Mouse (Mus musculus) left cerebral cortex, postnatal 36 days (tissue): Measurements from ENCODE around the gene Cic. TPM values are rescaled to one million over a fixed set of nuclear protein-coding genes. Genes with fewer than 3 reads are reported as not detected.
"Not testable (repeated sequence)": the region's sequence is repeated elsewhere in the genome, so short reads cannot be mapped to it uniquely, and the experiment has no call there.

Source experiments
- DNase-seq, 2 experiments: peaks; one replicate each; pipeline ENCODE4 v3.0.0; 2021 to 2022; ENCODE audit warnings: low spot score in 2 of 2, mixed read lengths in 1 of 2
- intact Hi-C: fragments of 180-260 bp; cut with DNase I; formaldehyde crosslinking; loops from one replicate; pipeline ENCODE4 v1.15.1; 2025
- microRNA-seq: library from miRNA; unstranded; fragments of <30 nt; microRNA quantifications from one replicate; pipeline ENCODE4 v1.2.0, GENCODE M21; 2022
- total RNA-seq, 2 experiments: library from RNA; stranded (reverse); gene quantifications; 2 replicates each; pipeline ENCODE4 v1.2.3; 2021

Cic gene
- total RNA-seq, 2 experiments from 2014 or later: 206 to 234 TPM

- no peak for DNase-seq
- intact Hi-C loops: loop anchor here (2.0 to 10.0 kb wide), 3 partner anchors 39 to 433 kb away; partner anchors contain the start of genes Grik5, Rps19 and Zfp574
These were observed 50.0 kb downstream of the Cic start for GRCm38 (mm10) chr7:25317446-25317999.

GRCm38 (mm10) chr7:25322058-25322484 lies 54.6 kb downstream of the Cic start:
- no peak for DNase-seq
- intact Hi-C loops: no loop called here

GRCm38 (mm10) chr7:25323219-25323618 lies 55.7 kb downstream of the Cic start:
- no peak for DNase-seq
- intact Hi-C loops: no loop called here

GRCm38 (mm10) chr7:25325431-25325830 lies 57.9 kb downstream of the Cic start:
- intact Hi-C loops: loop anchor here (5.0 kb wide), 1 partner anchor 37 kb away; no protein-coding TSS in a partner anchor
- not testable (repeated sequence) for DNase-seq

GRCm38 (mm10) chr7:25326233-25326632 lies 58.7 kb downstream of the Cic start:
- DNase-seq: no peak
- intact Hi-C loops: loop anchor here (5.0 kb wide), 1 partner anchor 36 kb away; no protein-coding TSS in a partner anchor

GRCm38 (mm10) chr7:25333596-25334307 lies 66.2 kb downstream of the Cic start:
- peak; percentile 45 to 55 for DNase-seq
- intact Hi-C loops: loop anchor here (10.0 kb wide), 1 partner anchor 261 kb away; no protein-coding TSS in a partner anchor

- DNase-seq: no peak
- intact Hi-C loops: loop anchor here (10.0 kb wide), 1 partner anchor 260 kb away; no protein-coding TSS in a partner anchor
These were observed 67.0 kb downstream of the Cic start for GRCm38 (mm10) chr7:25334472-25334871.

GRCm38 (mm10) chr7:25339329-25339728 lies 71.8 kb downstream of the Cic start:
- DNase-seq: no peak
- intact Hi-C loops: loop anchor here (10.0 kb wide), 1 partner anchor 255 kb away; no protein-coding TSS in a partner anchor

GRCm38 (mm10) chr7:25341000-25341784 lies 73.7 kb downstream of the Cic start:
- intact Hi-C loops: no loop called here
- DNase-seq: peak in 1 of 2 experiments; percentile 24

Small RNA genes within 50 kb of the gene (microRNA-seq; reads per million reads assigned to microRNA genes)
- gene Mir7048: not detected

Other genes starting within 250 kb of the Cic start
- 100 to 1,000 TPM; 225 to 248 TPM for gene Grik5, start 195.4 kb upstream of the Cic start, total RNA-seq
- 10 to 100 TPM; 34.9 to 40.4 TPM for gene Zfp574, start 195.1 kb upstream of the Cic start, total RNA-seq
- gene Pou2f2, start 88.0 kb upstream of the Cic start, total RNA-seq: 10 to 100 TPM in 1 of 2 experiments, 1 to 10 TPM in 1; 8.4 to 15.4 TPM
- gene Dedd2, start 47.1 kb upstream of the Cic start, total RNA-seq: 10 to 100 TPM; 25.4 to 28.4 TPM
- 10 to 100 TPM; 11.3 to 11.5 TPM for gene Zfp526, start 46.3 kb upstream of the Cic start, total RNA-seq
- gene Gsk3a, start 29.9 kb upstream of the Cic start, total RNA-seq: 100 to 1,000 TPM; 206 to 237 TPM
- gene Erf, start 16.9 kb upstream of the Cic start, total RNA-seq: 10 to 100 TPM; 55.8 to 76.2 TPM
- 10 to 100 TPM; 24.0 to 25.5 TPM for gene Pafah1b3, start 30.3 kb downstream of the Cic start, total RNA-seq
- gene Prr19, start 33.7 kb downstream of the Cic start, total RNA-seq: not detected
- gene Tmem145, start 38.4 kb downstream of the Cic start, total RNA-seq: 10 to 100 TPM; 44.4 to 57.4 TPM
- gene Megf8, start 49.5 kb downstream of the Cic start, total RNA-seq: 100 to 1,000 TPM; 108 to 110 TPM
- gene Cnfn, start 102.0 kb downstream of the Cic start, total RNA-seq: not detected
- gene Lipe, start 131.0 kb downstream of the Cic start, total RNA-seq: 10 to 100 TPM in 1 of 2 experiments, 1 to 10 TPM in 1; 6.0 to 11.2 TPM
- not detected for gene Cxcl17, start 145.2 kb downstream of the Cic start, total RNA-seq
- 1 to 10 TPM; 2.0 to 3.0 TPM for gene Ceacam1, start 209.9 kb downstream of the Cic start, total RNA-seq